Mouse (Mus musculus): ENCODE measurements around the gene Crcp.

Gene Crcp

DNA sequence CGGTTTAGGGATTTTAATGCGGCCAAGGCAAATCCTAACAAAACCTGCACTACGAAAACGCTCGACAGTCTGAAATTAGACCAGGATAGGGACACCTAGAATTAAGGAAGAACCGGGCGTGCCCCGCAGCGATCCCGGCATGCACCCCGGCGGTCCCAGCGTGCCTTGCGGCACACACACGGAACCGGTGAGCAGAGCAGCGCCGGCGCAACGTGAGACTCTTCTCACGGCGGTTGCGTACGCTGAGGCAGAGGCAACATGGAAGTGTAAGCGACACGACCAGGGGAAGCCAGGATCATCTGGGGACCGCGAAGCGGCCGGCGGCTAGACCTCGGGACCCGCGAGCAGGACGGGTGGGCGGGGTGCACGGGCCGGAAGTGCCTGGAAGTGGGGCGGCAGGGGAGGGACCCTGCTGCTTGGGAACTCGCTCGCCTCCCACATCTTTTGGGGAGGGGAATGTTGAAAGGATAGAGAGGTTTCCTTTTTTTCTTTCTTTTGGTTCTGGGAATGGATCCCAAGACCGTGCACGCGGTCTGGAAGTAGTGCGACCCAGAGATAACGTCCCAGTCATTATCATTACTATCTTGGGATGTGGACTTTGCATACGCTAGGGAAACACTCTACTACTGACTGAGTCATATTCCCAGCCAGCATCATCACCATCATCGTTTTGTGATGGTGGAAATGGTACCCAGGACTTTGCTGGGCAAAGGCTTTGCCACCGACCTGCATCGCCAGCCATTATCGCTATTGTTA is at the start of gene Crcp, which contains the start of gene Asl:
Crcp (plus strand) TSS at position 149 of the 756 bp plus-strand sequence.
Asl (minus strand) TSS at position 106 of the 756 bp plus-strand sequence.
- peak; percentile 85 for DNase-seq (ENCODE audit: low spot score)

- no peak for DNase-seq (ENCODE audit: low spot score)
Measured at GRCm38 (mm10) chr5:129980216-129980615, 48.9 kb upstream of the Crcp start.

DNA sequence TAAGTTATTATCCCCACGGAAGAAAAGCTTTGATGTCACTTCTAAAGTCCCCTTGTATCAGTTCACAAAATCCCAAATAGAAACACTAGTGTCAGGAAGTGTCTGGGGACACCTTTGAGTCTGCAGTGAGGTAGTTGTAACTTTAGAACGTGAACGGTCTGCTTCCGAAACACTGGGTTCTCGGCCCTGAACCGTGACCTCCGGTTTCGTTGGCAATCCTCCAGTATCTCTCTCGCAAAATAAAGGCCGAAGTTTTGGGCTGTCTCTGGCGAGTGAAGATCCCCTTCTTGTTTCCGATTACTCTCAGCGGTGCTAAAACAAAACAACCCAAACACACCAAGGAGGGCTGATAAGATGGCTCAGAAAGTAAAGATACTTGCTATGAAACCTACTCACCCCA is 39.7 kb upstream of the Crcp start:
- no peak for DNase-seq (ENCODE audit: low spot score)

DNA sequence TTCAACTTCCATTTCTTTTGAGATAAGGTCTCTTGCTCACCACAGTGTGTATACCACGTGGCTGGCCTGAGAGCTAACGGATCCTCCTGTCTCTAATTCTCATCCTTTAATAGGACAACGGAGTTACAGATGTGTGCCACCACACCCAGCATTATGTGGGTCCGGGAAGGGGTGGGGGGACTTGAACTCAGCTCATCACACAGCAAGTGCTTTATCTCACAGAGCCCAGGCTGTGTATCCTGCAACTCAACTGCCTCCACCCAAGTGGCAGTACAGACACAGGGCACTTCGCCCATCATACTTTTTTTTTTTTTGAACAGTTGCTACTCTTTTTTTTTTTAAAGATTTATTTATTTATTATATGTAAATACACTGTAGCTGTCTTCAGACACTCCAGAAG is 37.2 kb upstream of the Crcp start:
- no peak for DNase-seq (ENCODE audit: low spot score)

DNA sequence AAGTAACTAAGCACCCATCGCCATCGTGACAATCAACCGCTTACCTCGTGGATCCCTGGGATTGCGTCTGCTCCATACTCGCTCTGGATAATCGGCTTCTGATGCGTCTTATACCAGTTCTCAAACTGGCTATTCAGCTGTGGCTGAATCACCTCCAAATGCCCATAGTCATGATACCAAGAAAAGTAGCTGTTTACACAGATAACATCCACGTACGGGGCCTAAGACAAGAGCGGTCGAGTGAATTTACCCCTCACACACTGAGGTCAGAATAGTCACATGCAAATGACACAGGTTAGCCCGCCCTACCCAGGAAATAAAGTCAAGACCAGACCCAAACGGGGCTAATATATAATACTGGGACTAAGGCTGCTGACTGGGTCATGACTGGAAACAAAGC is 35.7 kb upstream of the Crcp start:
- no peak for DNase-seq (ENCODE audit: low spot score)

DNA sequence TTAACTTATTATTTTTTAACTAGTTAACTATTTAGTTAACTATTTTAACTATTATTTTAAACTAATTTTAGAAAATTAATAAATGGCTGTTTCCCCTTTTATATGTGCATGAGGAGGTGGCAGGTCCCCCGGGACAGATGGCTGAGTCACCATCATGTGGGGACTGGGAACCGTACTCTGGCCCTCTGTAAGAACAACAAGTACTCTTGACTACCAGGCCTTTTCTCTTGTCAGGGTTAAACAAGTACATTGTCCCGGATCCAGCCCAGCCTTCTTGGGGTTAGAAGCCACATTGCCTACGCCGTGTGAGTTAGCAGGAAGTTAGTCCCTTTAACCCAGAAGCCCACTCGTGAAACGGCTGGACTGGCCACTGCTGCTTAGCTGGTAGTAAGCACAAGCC is 34.1 kb upstream of the Crcp start:
- no peak for DNase-seq (ENCODE audit: low spot score)

- no peak for DNase-seq (ENCODE audit: low spot score)
Measured at GRCm38 (mm10) chr5:129997700-129998099, 31.4 kb upstream of the Crcp start.

- peak; percentile 62 for DNase-seq (ENCODE audit: low spot score)
Measured at GRCm38 (mm10) chr5:129999097-129999496, 30.0 kb upstream of the Crcp start.

DNA sequence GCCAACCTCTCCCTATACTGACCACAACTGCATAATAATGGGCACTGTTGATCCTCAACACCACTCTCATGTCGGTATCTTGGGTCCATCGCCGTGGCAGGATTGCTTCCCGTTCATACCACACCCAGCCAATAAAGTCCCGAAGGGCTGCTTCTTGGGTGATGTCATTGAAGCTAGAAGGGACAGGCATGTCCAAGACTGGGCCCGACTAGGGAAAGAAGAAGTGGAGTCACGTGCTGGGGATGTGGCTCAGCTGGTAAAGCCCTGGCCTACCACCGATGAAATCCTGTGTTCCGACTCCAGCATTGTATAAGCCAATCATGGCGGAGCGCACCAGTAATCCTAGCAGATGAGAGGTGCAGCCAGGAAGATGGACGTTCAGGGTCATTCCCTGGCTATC is 28.4 kb upstream of the Crcp start:
- peak; percentile 39 for DNase-seq (ENCODE audit: low spot score)

DNA sequence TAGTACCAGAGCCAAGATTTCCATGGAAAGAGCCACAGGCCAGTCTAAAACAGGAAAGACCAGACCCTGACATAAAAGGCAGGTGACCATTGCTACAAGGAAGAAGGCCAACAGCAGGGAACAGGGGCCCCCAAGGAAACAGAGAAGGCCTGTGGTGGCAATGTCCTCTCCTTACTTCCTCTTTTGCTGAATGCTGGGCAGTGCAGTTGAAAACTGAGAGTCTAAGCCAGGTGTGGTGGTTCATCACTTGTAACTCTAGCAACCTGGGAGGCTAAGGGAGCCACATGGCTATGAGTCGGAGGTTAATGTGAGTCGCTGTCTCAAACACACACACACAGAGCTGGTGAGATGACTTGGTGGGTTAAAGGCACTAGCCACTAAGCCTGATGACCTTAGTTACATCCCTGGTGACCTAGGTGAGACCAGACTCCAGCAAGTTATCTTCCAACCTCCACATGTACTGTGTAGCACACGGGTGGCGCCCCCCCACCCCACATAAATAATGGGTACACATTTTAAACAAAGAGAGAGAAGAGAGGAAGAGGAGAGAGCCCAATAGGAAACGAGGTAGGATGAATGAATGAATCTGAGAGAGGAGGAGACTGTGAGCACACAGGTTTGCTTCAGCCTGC is 27.6 kb upstream of the Crcp start:
- no peak for DNase-seq (ENCODE audit: low spot score)

GRCm38 (mm10) chr5:130002301-130003146 is 26.6 kb upstream of the Crcp start, which contains the start of gene Gusb:
Gene Gusb, minus strand, starts transcription at chr5:130003049.
- peak; percentile 82 for DNase-seq (ENCODE audit: low spot score)

- DNase-seq (ENCODE audit: low spot score): no peak
Measured at GRCm38 (mm10) chr5:130003229-130003628, 25.9 kb upstream of the Crcp start.

- DNase-seq (ENCODE audit: low spot score): no peak
Measured at GRCm38 (mm10) chr5:130007344-130007743, 21.7 kb upstream of the Crcp start.

DNA sequence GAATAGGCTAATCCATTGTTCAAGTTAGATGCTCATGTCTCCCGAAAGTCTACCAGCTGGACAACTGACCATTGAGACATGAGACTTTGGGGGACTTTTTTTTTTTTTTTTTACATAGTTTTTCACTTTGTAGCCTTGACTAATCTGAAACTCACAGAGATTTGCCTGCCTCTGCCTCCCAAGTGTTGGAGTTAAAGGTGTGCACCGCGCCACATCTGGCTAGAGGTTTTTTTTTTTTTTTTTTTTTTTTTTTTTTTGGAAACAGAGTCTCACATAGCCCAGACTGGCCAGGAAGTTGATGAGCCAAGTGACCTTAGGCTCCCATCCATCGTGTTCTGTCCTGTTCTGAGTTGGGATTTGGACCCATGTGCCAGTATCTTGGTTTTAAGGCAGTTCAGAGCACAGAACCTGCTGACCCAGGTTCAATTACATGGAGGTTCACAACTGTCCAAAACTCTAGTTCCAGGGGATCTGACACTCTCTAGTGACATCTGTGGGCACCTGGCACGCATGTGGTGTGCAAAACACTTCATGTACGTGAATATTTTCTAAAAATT is 21.0 kb upstream of the Crcp start:
- no peak for DNase-seq (ENCODE audit: low spot score)

DNA sequence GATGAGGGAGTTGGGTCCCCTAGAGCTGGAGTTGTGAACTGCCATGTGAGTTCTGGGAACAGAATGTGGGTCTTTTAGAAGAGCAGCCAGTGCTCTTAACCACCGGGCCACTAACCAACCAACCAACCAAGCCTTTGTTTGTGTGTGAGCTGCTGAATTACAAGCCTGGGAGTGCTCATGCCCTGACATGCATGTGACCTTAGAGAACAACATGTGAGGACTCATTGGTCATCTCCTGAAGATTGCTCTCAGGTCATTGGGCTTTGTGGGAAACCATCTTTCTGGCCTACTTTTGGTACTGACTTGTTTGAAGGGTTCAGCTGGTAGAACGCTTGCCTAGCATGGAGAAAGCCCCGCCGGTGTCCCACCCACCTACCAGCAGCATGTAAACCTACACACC is 19.3 kb upstream of the Crcp start:
- no peak for DNase-seq (ENCODE audit: low spot score)

DNA sequence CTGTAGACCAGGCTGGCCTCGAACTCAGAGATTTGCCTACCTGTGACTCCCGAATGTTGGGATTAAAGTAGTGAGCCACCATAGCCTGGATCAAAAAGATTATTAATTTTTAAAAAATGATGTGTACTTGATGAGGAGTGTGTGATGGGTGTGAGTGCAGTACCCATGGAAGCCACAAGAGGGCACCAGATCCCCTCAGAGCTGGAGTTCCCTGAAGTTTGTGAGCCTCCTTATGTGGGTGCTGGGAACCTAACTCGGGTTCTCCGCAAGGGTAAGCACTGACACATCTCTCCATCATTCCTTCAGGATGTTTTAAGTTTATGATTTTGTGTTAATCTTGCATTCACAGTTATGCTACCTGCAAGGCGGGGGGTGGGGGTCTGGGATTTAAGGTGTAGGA is 18.1 kb upstream of the Crcp start:
- DNase-seq (ENCODE audit: low spot score): no peak

DNA sequence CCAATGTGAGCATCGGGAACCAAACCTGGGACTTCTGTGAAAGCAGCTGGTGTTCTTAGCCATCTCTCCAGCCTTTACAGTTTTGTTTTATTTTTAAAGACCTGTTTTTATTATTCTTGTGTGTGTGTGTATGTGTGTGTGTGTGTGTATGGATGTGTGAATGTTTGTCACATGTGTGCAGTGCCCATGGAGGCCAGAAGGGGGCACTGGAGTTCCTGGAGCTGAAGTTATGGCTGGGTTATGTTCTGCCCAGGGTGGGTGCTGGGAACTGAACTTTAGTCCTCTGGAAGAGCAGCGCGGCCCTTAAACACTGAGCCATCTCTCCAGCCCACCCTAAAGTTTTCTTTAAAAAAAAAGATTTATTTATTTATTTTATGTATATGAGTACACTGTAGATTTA is 14.0 kb upstream of the Crcp start:
- DNase-seq (ENCODE audit: low spot score): no peak

GRCm38 (mm10) chr5:130019461-130019860 is 9.6 kb upstream of the Crcp start:
- DNase-seq (ENCODE audit: low spot score): no peak

DNA sequence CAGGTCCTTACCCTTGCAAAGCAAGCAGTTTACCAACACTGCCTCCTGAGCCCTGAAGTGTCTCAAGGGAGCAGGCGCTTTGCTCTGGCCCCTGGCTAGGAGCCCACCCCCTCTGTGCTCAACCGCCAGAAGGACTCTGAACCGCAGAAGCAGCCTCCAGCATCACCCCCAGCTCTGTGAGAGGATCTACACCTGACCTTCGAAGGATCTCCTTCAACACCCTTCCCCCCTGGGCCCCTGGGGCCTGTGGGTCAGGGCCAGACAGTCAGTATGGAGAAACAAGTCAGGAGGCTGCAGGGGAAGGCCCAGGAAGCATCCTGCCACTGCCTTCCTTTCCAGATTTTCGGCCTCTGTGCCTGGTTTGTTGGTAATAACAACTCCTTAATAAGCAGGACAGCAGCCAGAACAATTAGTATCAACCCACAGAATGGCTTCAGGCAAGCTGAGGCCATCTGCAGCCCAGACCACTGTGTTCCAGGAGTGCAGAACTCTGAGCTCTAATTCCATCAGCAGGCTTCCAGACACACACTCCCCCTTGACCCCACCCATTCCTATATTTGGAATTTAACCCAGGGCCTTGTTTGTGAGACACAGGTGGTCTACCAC is 7.6 kb upstream of the Crcp start:
- no peak for DNase-seq (ENCODE audit: low spot score)

GRCm38 (mm10) chr5:130022366-130022765 is 6.7 kb upstream of the Crcp start:
- DNase-seq (ENCODE audit: low spot score): no peak

DNA sequence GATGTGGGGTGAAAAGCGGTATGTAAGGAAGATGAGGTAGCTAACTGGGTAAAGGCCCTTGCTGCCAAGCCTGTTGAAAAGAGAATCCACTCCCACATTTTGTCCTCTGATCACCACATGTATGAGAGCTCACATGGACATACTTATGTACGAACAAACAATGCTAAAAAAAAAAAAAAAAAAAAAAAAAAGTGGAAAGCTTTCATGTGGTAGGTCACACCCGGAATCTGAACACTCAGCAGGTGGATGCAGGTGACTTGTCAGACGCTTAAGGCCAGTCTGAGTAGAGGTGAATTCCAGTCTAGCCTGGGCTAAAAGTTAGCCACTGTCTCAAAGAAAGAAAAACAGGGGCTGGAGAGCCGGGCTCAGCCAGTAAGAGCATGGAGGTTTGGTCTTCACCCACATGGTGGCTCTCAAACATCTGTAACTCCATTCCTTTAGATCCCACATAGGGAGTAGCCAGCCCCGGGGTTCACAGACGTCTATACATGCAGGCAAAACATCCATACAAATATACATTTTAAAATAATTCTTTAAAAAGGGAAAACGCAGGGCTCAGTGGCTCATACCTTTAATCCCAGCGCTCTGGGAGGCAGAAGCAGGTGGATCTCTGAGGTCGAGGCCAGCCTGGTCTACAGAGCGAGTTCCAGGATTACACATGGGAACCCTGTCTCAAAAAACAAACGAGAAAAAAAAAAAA is 5.9 kb upstream of the Crcp start:
- DNase-seq (ENCODE audit: low spot score): no peak

Measured in layer of hippocampus, adult 11-12 months (tissue).